In genomic region chr13:97548527-97548977, GRCm38 (mm10) we compare ENCODE assay signal across 8 mouse cellular contexts.
DNase-seq lines count a peak whose midpoint lies in the region; ATAC-seq and TF ChIP-seq lines count a peak whose summit lies in the region.

No protein-coding gene starts in this region.

- no peak overlapping the region for H3K4me2 ChIP-seq in neural tube, embryonic 13.5 days
- H3K4me2 ChIP-seq in forebrain, postnatal 0 days (ENCODE audit: low read depth), result no peak overlapping the region
- H3K4me2 ChIP-seq in hindbrain, embryonic 14.5 days (replicated peaks), result no peak overlapping the region
- no peak overlapping the region for H3K4me2 ChIP-seq in midbrain, postnatal 0 days (ENCODE audit: low read depth, low read length, poor library complexity, severe bottlenecking)

- ATAC-seq in neural tube, embryonic 13.5 days (ENCODE audit: low read depth), result no peak
- ATAC-seq in forebrain, postnatal 0 days, result no peak
- ATAC-seq in hindbrain, embryonic 14.5 days (ENCODE audit: low FRiP score), result no peak
- no peak for ATAC-seq in midbrain, postnatal 0 days (ENCODE audit: low FRiP score)
- no peak for ATAC-seq in inflammation-experienced regulatory T-cells, adult 6 months

- no peaks in the 10 kb centered on the region for H3K9me3 ChIP-seq in neural tube, embryonic 13.5 days
- H3K9me3 ChIP-seq in forebrain, postnatal 0 days (ENCODE audit: low read length), result no peaks in the 10 kb centered on the region
- peaks cover 4% of the 10 kb centered on the region; the same call in 1 of the 2 replicates for H3K9me3 ChIP-seq in hindbrain, embryonic 14.5 days (ENCODE audit: control insufficient read depth, low read length)
- no peaks in the 10 kb centered on the region for H3K9me3 ChIP-seq in midbrain, postnatal 0 days (ENCODE audit: low read length)

- no peaks in the 10 kb centered on the region for H3K27me3 ChIP-seq in neural tube, embryonic 13.5 days
- no peaks in the 10 kb centered on the region for H3K27me3 ChIP-seq in forebrain, postnatal 0 days (ENCODE audit: insufficient read depth, low read length)
- H3K27me3 ChIP-seq in hindbrain, embryonic 14.5 days (ENCODE audit: control insufficient read depth, insufficient read depth, low read length), result no peaks in the 10 kb centered on the region
- no peaks in the 10 kb centered on the region for H3K27me3 ChIP-seq in midbrain, postnatal 0 days (ENCODE audit: insufficient read depth, low read length)

- H3K9ac ChIP-seq in neural tube, embryonic 13.5 days, result no peak overlapping the region
- no peak overlapping the region for H3K9ac ChIP-seq in forebrain, postnatal 0 days
- H3K9ac ChIP-seq in hindbrain, embryonic 14.5 days, result no peak overlapping the region
- no peak overlapping the region for H3K9ac ChIP-seq in midbrain, postnatal 0 days (replicated peaks; ENCODE audit: low read length, poor library complexity, severe bottlenecking)

- H3K4me3 ChIP-seq in neural tube, embryonic 13.5 days, result no peak overlapping the region
- H3K4me3 ChIP-seq in forebrain, postnatal 0 days (ENCODE audit: low read depth, low read length), result no peak overlapping the region
- no peak overlapping the region for H3K4me3 ChIP-seq in hindbrain, embryonic 14.5 days (replicated peaks; ENCODE audit: low read length)
- no peak overlapping the region for H3K4me3 ChIP-seq in midbrain, postnatal 0 days (ENCODE audit: low read depth, low read length)

- no peak for DNase-seq in neural tube, embryonic 10.5 days (ENCODE audit: extremely low spot score, low spot score)
- DNase-seq in forebrain, postnatal 0 days, result no peak
- no peak for DNase-seq in hindbrain, embryonic 14.5 days (ENCODE audit: low spot score)
- DNase-seq in liver, result peak; percentile 51
- peak; percentile 28 for DNase-seq in midbrain, postnatal 0 days (ENCODE audit: low spot score)
- DNase-seq in yolk sac, embryonic 10.5 days (ENCODE audit: low spot score), result peak; percentile 76

- peak overlapping the region; percentile 67 for H3K27ac ChIP-seq in neural tube, embryonic 13.5 days (replicated peaks)
- 0 out of 2 replicates have a peak overlapping the region, but pooled peaks have one; percentile 36 for H3K27ac ChIP-seq in forebrain, postnatal 0 days (ENCODE audit: low read depth, low read length)
- peak overlapping the region; percentile 40; the same call in 1 of the 2 replicates for H3K27ac ChIP-seq in hindbrain, embryonic 14.5 days
- H3K27ac ChIP-seq in midbrain, postnatal 0 days (ENCODE audit: low read depth, low read length), result peak overlapping the region; percentile 26

- 49% methylated on average over 9 of the region's 9 CpGs for WGBS in neural tube, embryonic 13.5 days
- WGBS in forebrain, postnatal 0 days, result 26% methylated on average over 9 of the region's 9 CpGs
- 48% methylated on average over 9 of the region's 9 CpGs for WGBS in hindbrain, embryonic 14.5 days
- WGBS in midbrain, postnatal 0 days, result 31% methylated on average over 9 of the region's 9 CpGs

- TF ChIP-seq CTCF in forebrain, postnatal 0 days (IDR thresholded peaks at IDR 0.05; ENCODE audit: low read depth), result no peak
- no peak for TF ChIP-seq CTCF in midbrain, postnatal 0 days (IDR thresholded peaks at IDR 0.05)

- no peaks in the 10 kb centered on the region for H3K36me3 ChIP-seq in neural tube, embryonic 13.5 days
- no peaks in the 10 kb centered on the region for H3K36me3 ChIP-seq in forebrain, postnatal 0 days (ENCODE audit: insufficient read depth)
- H3K36me3 ChIP-seq in hindbrain, embryonic 14.5 days (replicated peaks; ENCODE audit: control insufficient read depth, insufficient read depth), result no peaks in the 10 kb centered on the region
- H3K36me3 ChIP-seq in midbrain, postnatal 0 days (ENCODE audit: insufficient read depth, low read length), result no peaks in the 10 kb centered on the region

- peaks cover 29% of the 10 kb centered on the region for H3K4me1 ChIP-seq in neural tube, embryonic 13.5 days (replicated peaks)
- H3K4me1 ChIP-seq in forebrain, postnatal 0 days (ENCODE audit: insufficient read depth), result peaks cover 6% of the 10 kb centered on the region; the same call in 1 of the 2 replicates
- H3K4me1 ChIP-seq in hindbrain, embryonic 14.5 days (replicated peaks; ENCODE audit: control insufficient read depth, insufficient read depth, low read length), result peaks cover 20% of the 10 kb centered on the region; the same call in 1 of the 2 replicates
- no peaks in the 10 kb centered on the region for H3K4me1 ChIP-seq in midbrain, postnatal 0 days (ENCODE audit: insufficient read depth, low read length)

Comparison
In these comparisons a context has a peak if more than half of its experiments do, and no peak if none do; other contexts are left out.
1. DNase-seq: peak in liver (single experiment), midbrain, postnatal 0 days (single experiment) and yolk sac, embryonic 10.5 days (single experiment); none in neural tube, embryonic 10.5 days (single experiment), forebrain, postnatal 0 days (single experiment) and hindbrain, embryonic 14.5 days (single experiment).
2. Peak in every context shown above with its lines, with median percentiles within 50 percentile points of each other: H3K27ac ChIP-seq.